Mouse (Mus musculus) ES-E14 (cell line): ENCODE measurements around the gene Hlcs. TPM values are rescaled to one million over a fixed set of nuclear protein-coding genes. Genes with fewer than 3 reads are reported as not detected.

Experiments used
- DNase-seq: peaks from one replicate; pipeline ENCODE4 v3.0.0-alpha.2; 2013; ENCODE audit warnings: low read depth, low spot score
- H3K27ac ChIP-seq: 2 replicates; pipeline ENCODE4 v1.5.1; 2012; ENCODE audit warnings: low read depth, mild to moderate bottlenecking, low read length, moderate library complexity, mixed read lengths; ENCODE audit not compliant: poor library complexity, insufficient read depth, severe bottlenecking
- H3K36me3 ChIP-seq: 2 replicates; pipeline ENCODE4 v1.6.1; 2012; ENCODE audit warnings: mild to moderate bottlenecking, low read length, moderate library complexity, mixed read lengths; ENCODE audit not compliant: control insufficient read depth, poor library complexity, insufficient read depth, severe bottlenecking
- H3K4me1 ChIP-seq, 2 experiments: fragments of 150-350 bp in 1 of 2; sonication (generic) in 1 of 2; 2 replicates each; pipeline ENCODE4 v1.6.1; 2012; ENCODE audit warnings: low read length in 2 of 2, mild to moderate bottlenecking in 1 of 2, mixed read lengths in 1 of 2; ENCODE audit not compliant: control insufficient read depth in 2 of 2, insufficient read depth in 2 of 2, poor library complexity in 1 of 2
- H3K4me3 ChIP-seq, 2 experiments: fragments of 150-350 bp in 1 of 2; sonication (generic) in 1 of 2; 2 replicates each; pipeline ENCODE4 v1.5.1; 2012; ENCODE audit warnings: low read length in 2 of 2, low read depth in 1 of 2, mild to moderate bottlenecking in 1 of 2, mixed read lengths in 1 of 2; ENCODE audit not compliant: insufficient read depth in 1 of 2, poor library complexity in 1 of 2, severe bottlenecking in 1 of 2
- H3K9ac ChIP-seq: 2 replicates; pipeline ENCODE4 v1.6.1; 2012; ENCODE audit warnings: low read depth, mild to moderate bottlenecking, low read length, mixed read lengths; ENCODE audit not compliant: poor library complexity, insufficient read depth, severe bottlenecking
- H3K9me3 ChIP-seq: fragments of 150-350 bp; sonication (generic); 2 replicates; pipeline ENCODE4 v1.6.1; 2012; ENCODE audit warnings: low read depth, mild to moderate bottlenecking, low read length; ENCODE audit not compliant: control insufficient read depth, insufficient read depth
- CHD2 ChIP-seq: IDR thresholded peaks from 2 replicates; pipeline ENCODE4 v1.6.1; 2014; ENCODE audit warnings: mild to moderate bottlenecking, low read depth, low read length, inconsistent platforms
- HCFC1 ChIP-seq: IDR thresholded peaks from 2 replicates; pipeline ENCODE4 v1.6.1; 2012; ENCODE audit warnings: low read length, inconsistent platforms, borderline replicate concordance; ENCODE audit not compliant: insufficient read depth
- MAFK ChIP-seq: IDR thresholded peaks from 2 replicates; pipeline ENCODE4 v1.6.1; 2014; ENCODE audit warnings: mild to moderate bottlenecking, low read depth, low read length, inconsistent platforms; ENCODE audit not compliant: insufficient read depth
- ZC3H11A ChIP-seq: IDR thresholded peaks from 2 replicates; pipeline ENCODE4 v1.6.1; 2012; ENCODE audit warnings: low read depth, mild to moderate bottlenecking, inconsistent platforms, low read length, borderline replicate concordance
- ZNF384 ChIP-seq: IDR thresholded peaks from 2 replicates; pipeline ENCODE4 v1.6.1; 2012; ENCODE audit warnings: low read depth, low read length, inconsistent platforms
- in situ Hi-C, 2 experiments: fragments of 600-800 bp; cut with MboI; formaldehyde crosslinking; loops; one replicate each; pipeline ENCODE4 v1.15.1; 2025; ENCODE audit warnings: low sequenced_read_pairs in 2 of 2, inconsistent platforms in 1 of 2; ENCODE audit not compliant: unreplicated experiment in 2 of 2
- total RNA-seq: library from RNA; depleted of rRNA; stranded (reverse); fragments of 300-350 nt; gene quantifications from 2 replicates; pipeline ENCODE4 v1.2.3, GENCODE M21; 2012

The Hlcs gene
- total RNA-seq, 1 experiment: 5.2 TPM

GRCm38 (mm10) chr16:94240190-94240589 is 73.2 kb downstream of the Hlcs start:
- H3K4me3 ChIP-seq: no peak overlapping the region
- H3K36me3 ChIP-seq: no peaks in the 10 kb centered on the region
- in situ Hi-C loops: no loop called here
- H3K4me1 ChIP-seq: peaks cover under 1 to 15% of the 10 kb centered on the region in 2 experiments; a peak in 2 of 4 replicates
- no peaks in the 10 kb centered on the region for H3K9me3 ChIP-seq
- DNase-seq: no peak
- no peak overlapping the region for H3K9ac ChIP-seq
- H3K27ac ChIP-seq: no peak overlapping the region
- TF ChIP-seq HCFC1: no peak
- TF ChIP-seq ZNF384: no peak
- no peak for TF ChIP-seq ZC3H11A
- no peak for TF ChIP-seq MAFK
- no peak for TF ChIP-seq CHD2

GRCm38 (mm10) chr16:94239567-94239966 is 73.8 kb downstream of the Hlcs start:
- TF ChIP-seq ZNF384 (no peak), MAFK (no peak), CHD2 (no peak), ZC3H11A (no peak), HCFC1 (no peak)
- Histone ChIP-seq H3K9me3 (no peaks in the 10 kb centered on the region), H3K36me3 (no peaks in the 10 kb centered on the region), H3K4me3 (no peak overlapping the region), H3K4me1 (peaks cover 5 to 17% of the 10 kb centered on the region in 2 experiments; a peak in 2 of 4 replicates), H3K27ac (no peak overlapping the region), H3K9ac (no peak overlapping the region)
- in situ Hi-C loops: loop anchor here in 1 of 2 experiments (10.0 kb wide), 1 partner anchor 145 kb away; no protein-coding TSS in a partner anchor
- no peak for DNase-seq

- in situ Hi-C loops: loop anchor here in 1 of 2 experiments (10.0 kb wide), 1 partner anchor 144 kb away; no protein-coding TSS in a partner anchor
Observed at GRCm38 (mm10) chr16:94239146-94239545, 74.2 kb downstream of the Hlcs start.

GRCm38 (mm10) chr16:94237130-94237484 is 76.3 kb downstream of the Hlcs start:
- no peak for TF ChIP-seq ZC3H11A
- no peak for TF ChIP-seq HCFC1
- no peak for TF ChIP-seq CHD2
- TF ChIP-seq ZNF384: no peak
- TF ChIP-seq MAFK: no peak
- in situ Hi-C loops: loop anchor here in 1 of 2 experiments (10.0 kb wide), 1 partner anchor 142 kb away; no protein-coding TSS in a partner anchor
- no peak overlapping the region for H3K4me3 ChIP-seq
- H3K27ac ChIP-seq: no peak overlapping the region
- no peak overlapping the region for H3K9ac ChIP-seq
- DNase-seq: no peak
- H3K4me1 ChIP-seq: peaks cover 5 to 17% of the 10 kb centered on the region in 2 experiments; a peak in 2 of 4 replicates
- H3K36me3 ChIP-seq: no peaks in the 10 kb centered on the region
- H3K9me3 ChIP-seq: no peaks in the 10 kb centered on the region

More at GRCm38 (mm10) chr16:94239146-94239545, 74.2 kb downstream of the Hlcs start:
- TF ChIP-seq ZC3H11A (no peak), HCFC1 (no peak), MAFK (no peak), CHD2 (no peak), ZNF384 (no peak)
- Histone ChIP-seq H3K4me3 (no peak overlapping the region), H3K4me1 (peaks cover 5 to 17% of the 10 kb centered on the region in 2 experiments; a peak in 2 of 4 replicates), H3K27ac (no peak overlapping the region), H3K9me3 (no peaks in the 10 kb centered on the region), H3K9ac (no peak overlapping the region), H3K36me3 (no peaks in the 10 kb centered on the region)
- DNase-seq: no peak
